Mouse (Mus musculus): ENCODE measurements around the gene Pip4k2a.

DNA sequence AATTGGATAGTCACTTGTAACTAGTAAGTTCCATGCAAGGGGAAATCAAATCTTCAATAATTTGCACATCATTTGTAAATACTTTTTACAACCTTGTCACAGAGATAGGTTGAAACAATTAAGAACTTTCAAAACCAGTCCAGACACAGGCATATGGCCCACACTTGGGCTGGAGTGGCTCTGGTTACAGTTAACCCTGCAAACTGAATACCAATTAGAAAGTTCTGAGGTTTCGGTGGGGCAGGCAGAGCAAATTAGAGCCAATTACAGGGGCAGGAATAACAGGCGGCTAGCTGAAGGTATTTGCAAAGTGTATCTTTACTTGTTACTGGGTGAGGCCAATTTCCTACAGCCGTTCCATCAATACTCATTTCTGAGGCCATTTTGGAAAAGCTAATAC, 84.3 kb downstream of the Pip4k2a start:
- TF ChIP-seq GATA1 (IDR thresholded peaks at IDR 0.05; ENCODE audit: borderline replicate concordance, low read length) (no peak), FLI1 (IDR thresholded peaks at IDR 0.05; ENCODE audit: low read length) (no peak)

Data from megakaryocyte, embryonic 14.5 days (primary cell).